Mouse (Mus musculus): Measurements from ENCODE around the gene Zfand3.

Gene Zfand3

GRCm38 (mm10) chr17:30103641-30104165 lies 99.2 kb downstream of the Zfand3 start:
- POLR2A ChIA-PET: interaction anchor here in 3 of 4 experiments (0.6 to 1.2 kb wide), 6 partner anchors 9 to 191 kb away, joined by 3 to 6 read pairs (median 4); no protein-coding TSS in a partner anchor
- CTCF ChIA-PET: no interaction called here

- POLR2A ChIA-PET: no interaction called here
- CTCF ChIA-PET: interaction anchor here in 1 of 4 experiments (1.3 kb wide), 1 partner anchor 373 kb away, joined by 3 read pairs; no protein-coding TSS in a partner anchor
Measured at GRCm38 (mm10) chr17:30105369-30105768, 100.8 kb downstream of the Zfand3 start.

GRCm38 (mm10) chr17:30110678-30111077 lies 106.1 kb downstream of the Zfand3 start:
- ChIA-PET POLR2A (interaction anchor here in 1 of 4 experiments (0.5 to 0.8 kb wide), 2 partner anchors 8 to 663 kb away, joined by 3 read pairs; no protein-coding TSS in a partner anchor), CTCF (no interaction called here)

- ChIA-PET POLR2A (interaction anchor here in 2 of 4 experiments (0.6 to 1.3 kb wide), 3 partner anchors 20 to 311 kb away, joined by 3 to 5 read pairs (median 3); no protein-coding TSS in a partner anchor), CTCF (interaction anchor here in 2 of 4 experiments (0.5 to 0.6 kb wide), 2 partner anchors 10 to 26 kb away, joined by 3 read pairs; no protein-coding TSS in a partner anchor)
Measured at GRCm38 (mm10) chr17:30111556-30111955, 107.0 kb downstream of the Zfand3 start.

GRCm38 (mm10) chr17:30112080-30112479 lies 107.5 kb downstream of the Zfand3 start:
- CTCF ChIA-PET: interaction anchor here in 2 of 4 experiments (0.5 to 0.6 kb wide), 2 partner anchors 10 to 26 kb away, joined by 3 read pairs; no protein-coding TSS in a partner anchor
- POLR2A ChIA-PET: interaction anchor here in 2 of 4 experiments (0.9 to 1.9 kb wide), 5 partner anchors 9 to 149 kb away, joined by 3 to 5 read pairs (median 4); no protein-coding TSS in a partner anchor

- POLR2A ChIA-PET: interaction anchor here in 2 of 4 experiments (0.9 to 1.9 kb wide), 5 partner anchors 9 to 149 kb away, joined by 3 to 5 read pairs (median 4); no protein-coding TSS in a partner anchor
- CTCF ChIA-PET: interaction anchor here in 1 of 4 experiments (0.6 kb wide), 1 partner anchor 102 kb away, joined by 3 read pairs; no protein-coding TSS in a partner anchor
Measured at GRCm38 (mm10) chr17:30112555-30113305, 108.2 kb downstream of the Zfand3 start.

GRCm38 (mm10) chr17:30114761-30115160 lies 110.2 kb downstream of the Zfand3 start:
- ChIA-PET CTCF (interaction anchor here in 3 of 4 experiments (0.7 to 1.1 kb wide), 5 partner anchors 10 to 534 kb away, joined by 3 to 6 read pairs (median 3); no protein-coding TSS in a partner anchor), POLR2A (interaction anchor here in 1 of 4 experiments (0.8 to 1.0 kb wide), 2 partner anchors 12 to 24 kb away, joined by 3 read pairs; no protein-coding TSS in a partner anchor)

- ChIA-PET CTCF (interaction anchor here in 1 of 4 experiments (0.5 kb wide), 1 partner anchor 317 kb away, joined by 3 read pairs; no protein-coding TSS in a partner anchor), POLR2A (interaction anchor here in 1 of 4 experiments (0.6 kb wide), 1 partner anchor 72 kb away, joined by 7 read pairs; no protein-coding TSS in a partner anchor)
Measured at GRCm38 (mm10) chr17:30116226-30116625, 111.7 kb downstream of the Zfand3 start.

GRCm38 (mm10) chr17:30118036-30118435 lies 113.5 kb downstream of the Zfand3 start:
- CTCF ChIA-PET: no interaction called here

GRCm38 (mm10) chr17:30122278-30122677 lies 117.7 kb downstream of the Zfand3 start:
- ChIA-PET CTCF (no interaction called here), POLR2A (interaction anchor here in 1 of 4 experiments (1.2 kb wide), 1 partner anchor 208 kb away, joined by 4 read pairs; no protein-coding TSS in a partner anchor)

More at GRCm38 (mm10) chr17:30118036-30118435, 113.5 kb downstream of the Zfand3 start:
- POLR2A ChIA-PET: no interaction called here

- ChIA-PET CTCF (no interaction called here), POLR2A (interaction anchor here in 1 of 4 experiments (1.1 to 1.3 kb wide), 4 partner anchors 11 to 85 kb away, joined by 3 to 4 read pairs (median 3); no protein-coding TSS in a partner anchor)
Measured at GRCm38 (mm10) chr17:30128456-30128855, 123.9 kb downstream of the Zfand3 start.

GRCm38 (mm10) chr17:30129220-30129619 lies 124.7 kb downstream of the Zfand3 start:
- ChIA-PET POLR2A (interaction anchor here in 1 of 4 experiments (0.7 kb wide), 1 partner anchor 29 kb away, joined by 3 read pairs; no protein-coding TSS in a partner anchor), CTCF (no interaction called here)

GRCm38 (mm10) chr17:30130326-30130725 lies 125.8 kb downstream of the Zfand3 start:
- ChIA-PET CTCF (no interaction called here), POLR2A (no interaction called here)

- CTCF ChIA-PET: no interaction called here
- POLR2A ChIA-PET: interaction anchor here in 1 of 4 experiments (1.1 kb wide), 2 partner anchors 73 to 417 kb away, joined by 3 to 4 read pairs; no protein-coding TSS in a partner anchor
Measured at GRCm38 (mm10) chr17:30133641-30134040, 129.1 kb downstream of the Zfand3 start.

- ChIA-PET CTCF (no interaction called here), POLR2A (no interaction called here)
Measured at GRCm38 (mm10) chr17:30134955-30135735, 130.6 kb downstream of the Zfand3 start.

GRCm38 (mm10) chr17:30135890-30136289 lies 131.4 kb downstream of the Zfand3 start:
- ChIA-PET CTCF (no interaction called here), POLR2A (no interaction called here)

- CTCF ChIA-PET: interaction anchor here in 1 of 4 experiments (0.7 kb wide), 1 partner anchor 250 kb away, joined by 3 read pairs; no protein-coding TSS in a partner anchor
- POLR2A ChIA-PET: no interaction called here
Measured at GRCm38 (mm10) chr17:30136684-30137083, 132.2 kb downstream of the Zfand3 start.

GRCm38 (mm10) chr17:30137115-30137514 lies 132.6 kb downstream of the Zfand3 start:
- ChIA-PET CTCF (interaction anchor here in 1 of 4 experiments (0.7 kb wide), 1 partner anchor 250 kb away, joined by 3 read pairs; no protein-coding TSS in a partner anchor), POLR2A (no interaction called here)
